In genomic region chrX:136996256-136996655, GRCm38 (mm10) we compare ENCODE assay signal across 35 mouse cellular contexts. TPM values are rescaled to one million over a fixed set of nuclear protein-coding genes. Genes with fewer than 3 reads are reported as not detected.
"Had no signal": no experiment of that assay in that cellular context is flagged by ENCODE, and none has a peak within 500 bp of the region (broad histone marks: within the 10 kb centered on the region; RNA-seq: fewer than 3 reads in every experiment).

No protein-coding gene starts in this region.

- ATAC-seq: hindbrain, embryonic 16.5 days; hindbrain, postnatal 0 days; inflammation-experienced regulatory T-cells, adult 6 months; intestine, embryonic 15.5 days; intestine, embryonic 16.5 days; intestine, postnatal 0 days had no signal

- H3K36me3 ChIP-seq: heart, embryonic 12.5 days; heart, embryonic 13.5 days; heart, embryonic 15.5 days; hindbrain, embryonic 12.5 days; hindbrain, embryonic 13.5 days; hindbrain, embryonic 15.5 days; intestine, embryonic 15.5 days had no signal

- H3K9me3 ChIP-seq: heart, embryonic 12.5 days; heart, embryonic 13.5 days; heart, embryonic 15.5 days; hindbrain, embryonic 10.5 days; hindbrain, embryonic 12.5 days; hindbrain, embryonic 13.5 days; hindbrain, embryonic 15.5 days; intestine, embryonic 15.5 days; kidney, embryonic 15.5 days had no signal

- DNase-seq: heart, postnatal 10 days; heart, postnatal 14 days; heart, postnatal 36 days; heart, postnatal 4 days; kidney, adult 11 months; kidney, adult 18-20 months; kidney, adult 2 months; kidney, adult 8-10 months; kidney, adult 9 months; kidney, postnatal 10 days; kidney, postnatal 14 days; kidney, postnatal 25 days; kidney, postnatal 36 days; kidney, postnatal 4 days; layer of hippocampus, adult 9-11 months; layer of hippocampus, postnatal 36 days had no signal

- H3K27ac ChIP-seq: heart, embryonic 13.5 days; heart, embryonic 15.5 days; hindbrain, embryonic 10.5 days; hindbrain, embryonic 12.5 days; hindbrain, embryonic 13.5 days; hindbrain, embryonic 14.5 days; hindbrain, embryonic 15.5 days; hindbrain, postnatal 0 days; intestine, embryonic 15.5 days; kidney, embryonic 15.5 days; kidney, postnatal 0 days; layer of hippocampus, adult 2 months; left cerebral cortex, adult 2 months had no signal

- H3K4me1 ChIP-seq: heart, embryonic 12.5 days; heart, embryonic 13.5 days; heart, embryonic 15.5 days; intestine, embryonic 15.5 days; kidney, embryonic 15.5 days had no signal

- H3K9ac ChIP-seq: heart, embryonic 12.5 days; heart, embryonic 13.5 days; heart, embryonic 15.5 days; hindbrain, embryonic 12.5 days; hindbrain, embryonic 15.5 days; intestine, embryonic 15.5 days; kidney, embryonic 15.5 days had no signal

- H3K4me3 ChIP-seq: heart, embryonic 12.5 days; heart, embryonic 13.5 days; heart, embryonic 15.5 days; hindbrain, embryonic 10.5 days; hindbrain, embryonic 12.5 days; hindbrain, embryonic 13.5 days; hindbrain, embryonic 15.5 days; intestine, embryonic 15.5 days; kidney, embryonic 15.5 days; layer of hippocampus, adult 2 months; left cerebral cortex, adult 2 months had no signal

- H3K27me3 ChIP-seq: hindbrain, embryonic 13.5 days; hindbrain, embryonic 15.5 days had no signal

RNA-seq across cellular contexts. Expression of gene Zcchc18, which starts 3.3 kb away (rescaled TPM):
- total RNA-seq: heart, postnatal 10 days; heart, postnatal 25 days; heart, postnatal 36 days had no signal

RNA-seq across cellular contexts. Expression of gene Tmsb15b1, which starts 19.6 kb away (rescaled TPM):
- total RNA-seq: heart, postnatal 36 days had no signal

RNA-seq across cellular contexts. Expression of gene Tmsb15l, which starts 19.6 kb away (rescaled TPM):
- total RNA-seq: heart, postnatal 25 days had no signal
